Mouse (Mus musculus): ENCODE data around the gene Dnaja3.

Gene Dnaja3

DNA sequence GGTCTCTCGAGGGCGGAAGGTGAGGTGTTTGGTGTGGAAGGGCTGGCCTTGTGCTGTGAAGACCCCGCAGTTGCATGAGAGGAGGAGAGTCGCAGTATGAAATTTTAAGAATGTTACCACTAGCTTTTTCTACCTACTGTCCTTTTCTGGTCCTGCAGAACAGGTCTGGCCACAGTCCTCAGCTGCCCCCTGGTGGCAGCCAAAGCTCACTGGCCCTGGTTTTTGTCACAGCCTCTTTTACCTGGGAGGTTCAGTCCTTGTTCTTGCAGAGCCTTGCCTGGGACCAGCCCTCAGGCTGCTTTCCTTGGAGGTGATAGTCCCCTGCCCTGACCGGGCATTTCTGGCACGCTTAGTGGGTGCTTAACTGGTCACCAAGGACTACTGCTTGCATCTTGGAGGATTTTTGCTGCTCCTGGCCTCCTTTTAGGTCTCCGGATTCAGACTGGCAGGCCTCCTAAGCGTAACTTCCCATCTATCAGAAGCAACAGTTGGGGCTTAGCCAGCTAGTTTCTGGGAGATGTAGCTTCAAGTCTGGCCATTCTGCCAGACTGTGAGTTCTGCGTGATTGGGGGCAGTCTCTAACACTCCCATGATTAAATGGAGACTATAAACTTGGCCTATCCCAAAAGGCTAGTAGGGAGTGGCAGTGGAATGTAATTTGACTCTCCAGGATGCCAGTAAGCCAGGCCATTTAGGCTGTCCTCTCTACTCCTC lies 31.8 kb upstream of the Dnaja3 start:
- DNase-seq, result peak; percentile 87 to 88

DNA sequence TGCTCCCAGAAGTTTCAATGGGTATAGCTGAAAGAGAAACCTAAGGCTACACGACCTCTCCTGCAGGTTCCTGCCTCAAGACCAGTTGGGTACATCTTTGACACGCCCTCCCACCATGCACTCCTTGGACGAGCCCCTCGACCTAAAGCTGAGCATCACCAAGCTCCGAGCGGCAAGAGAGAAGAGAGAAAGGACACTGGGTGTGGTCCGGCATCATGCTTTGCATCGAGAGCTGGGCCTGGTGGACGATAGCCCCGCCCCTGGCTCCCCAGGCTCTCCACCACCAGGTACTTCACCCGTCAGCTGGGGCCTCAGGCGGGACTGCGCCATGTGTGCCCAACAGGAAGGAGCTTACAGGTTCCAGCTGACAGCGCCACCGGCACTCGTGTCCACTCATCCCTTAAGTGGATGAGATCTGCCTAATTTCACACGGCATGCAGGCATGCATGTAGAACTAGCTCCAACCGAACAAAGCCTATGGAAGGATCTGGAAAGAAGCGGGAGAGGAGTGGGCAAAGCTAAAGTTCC lies 31.2 kb upstream of the Dnaja3 start:
- peak in 1 of 2 experiments; percentile 76 for DNase-seq

GRCm38 (mm10) chr16:4611193-4611592 lies 28.6 kb upstream of the Dnaja3 start:
- no peak for DNase-seq

GRCm38 (mm10) chr16:4611676-4612075 lies 28.1 kb upstream of the Dnaja3 start:
- no peak for DNase-seq

- no peak for DNase-seq
Observed at GRCm38 (mm10) chr16:4613736-4614135, 26.1 kb upstream of the Dnaja3 start.

- DNase-seq, result peak; percentile 77 to 93
Observed at GRCm38 (mm10) chr16:4614639-4615038, 25.1 kb upstream of the Dnaja3 start.

DNA sequence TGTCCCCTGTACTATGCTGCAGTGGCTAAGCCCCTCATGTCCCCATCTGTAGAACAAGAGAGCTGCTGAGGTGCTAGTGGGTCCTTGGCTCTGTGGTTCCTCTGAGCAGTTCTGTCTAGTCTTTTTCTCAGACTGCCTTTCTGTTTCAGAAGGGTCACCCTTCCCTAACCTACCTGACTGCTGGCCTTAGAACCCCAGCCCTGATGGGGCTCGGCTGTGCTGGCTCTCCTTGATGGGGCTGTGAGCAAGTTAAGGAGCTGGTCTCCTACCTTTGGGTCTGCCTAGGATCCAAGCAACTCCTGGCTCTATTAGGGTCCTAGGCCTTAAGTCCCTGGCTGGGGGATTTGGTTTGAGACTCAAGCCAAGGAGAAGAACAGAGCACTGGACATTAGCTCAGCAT lies 24.5 kb upstream of the Dnaja3 start:
- DNase-seq, result no peak

DNA sequence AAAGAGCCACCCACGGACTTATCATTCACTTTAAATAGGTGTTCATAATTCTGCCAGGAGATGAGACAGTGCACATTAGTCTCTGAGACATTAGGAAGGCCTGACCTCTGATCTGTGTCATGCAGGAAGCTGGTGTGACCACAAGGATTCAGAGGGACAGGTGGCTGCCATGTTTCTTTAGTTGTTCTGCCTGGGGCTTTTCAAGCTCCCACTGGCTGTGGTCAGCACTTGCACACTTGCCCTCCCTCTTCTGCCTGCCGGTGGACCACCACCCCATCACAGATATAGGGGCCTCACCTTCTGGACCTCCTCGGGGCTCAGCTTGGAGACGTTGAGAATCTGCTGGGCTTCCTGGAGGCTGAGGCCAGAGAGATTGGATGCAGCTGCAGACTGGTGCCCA lies 23.0 kb upstream of the Dnaja3 start:
- DNase-seq, result no peak

DNA sequence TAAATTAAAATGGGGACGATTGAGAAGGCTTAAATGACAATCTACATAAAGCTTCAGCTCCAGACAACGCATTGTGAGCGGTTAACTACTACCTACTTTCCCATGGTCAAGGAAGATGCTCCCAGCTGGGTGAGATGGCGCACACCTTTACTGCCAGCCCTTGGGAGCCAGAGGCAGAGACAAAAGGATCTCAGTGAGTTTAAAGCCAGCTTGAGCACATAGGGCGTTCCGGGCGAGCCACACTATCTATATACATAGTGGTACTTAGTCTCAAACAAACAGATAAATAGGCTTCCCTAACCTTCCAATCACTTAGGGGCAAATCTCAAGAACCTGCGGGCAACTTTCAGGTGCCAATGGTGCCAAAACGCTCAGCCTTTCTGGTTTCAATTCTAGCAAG lies 15.7 kb upstream of the Dnaja3 start:
- DNase-seq, result no peak

GRCm38 (mm10) chr16:4624481-4625110 lies 15.2 kb upstream of the Dnaja3 start, which contains the start of gene Pam16:
Gene Pam16, minus strand, starts transcription at chr16:4624988.
- peak; percentile 95 to 96 for DNase-seq

GRCm38 (mm10) chr16:4627105-4627504 lies 12.7 kb upstream of the Dnaja3 start:
- no peak for DNase-seq

GRCm38 (mm10) chr16:4628898-4629419 lies 10.8 kb upstream of the Dnaja3 start:
- DNase-seq, result no peak

DNA sequence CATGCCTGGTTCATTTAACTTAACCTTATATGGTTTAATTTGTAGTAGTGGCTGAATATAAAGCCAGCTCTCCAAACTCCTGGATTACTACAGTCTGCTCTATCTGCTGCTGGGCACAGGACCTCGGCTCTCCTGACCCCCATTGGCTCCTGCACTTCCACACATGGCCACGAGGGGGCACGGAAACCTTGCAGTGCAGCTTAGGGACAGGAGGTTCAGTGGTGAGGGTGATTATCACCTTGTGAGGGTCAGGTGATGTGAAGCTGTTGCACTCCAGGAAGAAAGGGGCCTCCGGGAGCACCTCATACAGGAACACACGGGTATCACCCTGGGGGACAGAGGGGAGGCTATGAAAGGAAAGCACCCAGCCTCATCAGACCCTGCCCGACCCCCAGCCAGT lies 9.8 kb upstream of the Dnaja3 start:
- DNase-seq, result peak; percentile 89 to 93

GRCm38 (mm10) chr16:4632050-4632449 lies 7.7 kb upstream of the Dnaja3 start:
- peak; percentile 77 to 82 for DNase-seq

DNA sequence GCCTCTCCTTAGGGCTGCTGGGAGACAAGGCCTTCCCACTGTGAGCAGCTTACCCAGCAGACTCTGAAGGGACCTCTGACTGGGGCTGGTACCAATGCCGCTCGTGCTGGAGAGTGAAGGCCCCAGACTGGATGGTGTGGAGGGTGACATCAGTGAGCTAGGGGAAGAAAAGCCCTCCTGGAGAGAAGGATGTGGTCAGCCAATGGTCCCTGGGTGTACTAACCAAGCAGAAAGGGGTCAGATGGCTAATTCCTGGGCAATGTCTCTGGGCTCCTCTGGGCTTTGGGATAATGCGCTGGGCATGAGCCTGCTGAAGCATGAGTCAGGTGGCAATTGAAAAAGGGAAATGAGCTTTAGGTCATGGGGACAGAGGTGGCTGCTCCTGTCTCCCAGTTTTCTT lies 6.1 kb upstream of the Dnaja3 start:
- DNase-seq, result no peak

DNA sequence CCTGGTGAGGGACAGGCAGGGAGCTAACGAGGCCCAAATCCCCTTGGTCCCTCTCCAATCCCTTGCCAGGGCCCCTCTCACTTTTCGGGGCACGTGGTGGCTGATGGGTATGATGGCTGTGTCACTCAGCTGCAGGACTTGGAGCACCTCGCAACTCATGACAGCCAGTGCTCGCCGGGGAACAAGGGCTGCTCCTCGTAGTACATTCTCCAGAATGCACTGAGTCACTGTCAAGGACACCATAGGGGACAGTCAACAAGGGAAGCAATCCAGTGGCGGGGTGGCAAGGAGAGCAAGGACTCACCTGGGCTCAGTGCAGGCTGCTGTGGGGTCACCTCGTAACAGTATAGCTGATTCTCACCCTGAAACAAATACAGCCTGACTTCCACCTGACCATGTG lies 5.1 kb upstream of the Dnaja3 start:
- no peak for DNase-seq

DNA sequence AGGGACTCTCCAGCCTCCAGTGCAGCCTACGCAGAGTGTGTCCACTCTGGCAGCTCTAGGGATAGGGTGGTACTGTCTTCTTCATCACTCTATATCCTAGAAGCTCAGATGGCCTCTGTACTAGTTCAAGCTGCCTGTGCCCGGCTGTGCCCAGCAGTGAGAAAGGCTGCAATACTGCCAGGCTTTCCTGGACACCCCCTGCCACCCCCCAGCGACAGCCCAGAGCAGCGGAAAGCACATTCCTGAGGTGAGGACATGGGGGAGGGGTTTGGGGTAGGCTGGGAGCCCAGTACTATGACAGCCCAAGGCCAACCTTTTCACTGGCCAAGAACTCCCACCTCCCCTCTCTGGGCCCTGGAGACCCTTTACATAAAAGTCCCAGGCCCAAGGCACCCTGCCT lies 4.0 kb upstream of the Dnaja3 start:
- peak; percentile 33 to 77 for DNase-seq

- DNase-seq, result no peak
Observed at GRCm38 (mm10) chr16:4638891-4639390, 848 bp upstream of the Dnaja3 start.

DNA sequence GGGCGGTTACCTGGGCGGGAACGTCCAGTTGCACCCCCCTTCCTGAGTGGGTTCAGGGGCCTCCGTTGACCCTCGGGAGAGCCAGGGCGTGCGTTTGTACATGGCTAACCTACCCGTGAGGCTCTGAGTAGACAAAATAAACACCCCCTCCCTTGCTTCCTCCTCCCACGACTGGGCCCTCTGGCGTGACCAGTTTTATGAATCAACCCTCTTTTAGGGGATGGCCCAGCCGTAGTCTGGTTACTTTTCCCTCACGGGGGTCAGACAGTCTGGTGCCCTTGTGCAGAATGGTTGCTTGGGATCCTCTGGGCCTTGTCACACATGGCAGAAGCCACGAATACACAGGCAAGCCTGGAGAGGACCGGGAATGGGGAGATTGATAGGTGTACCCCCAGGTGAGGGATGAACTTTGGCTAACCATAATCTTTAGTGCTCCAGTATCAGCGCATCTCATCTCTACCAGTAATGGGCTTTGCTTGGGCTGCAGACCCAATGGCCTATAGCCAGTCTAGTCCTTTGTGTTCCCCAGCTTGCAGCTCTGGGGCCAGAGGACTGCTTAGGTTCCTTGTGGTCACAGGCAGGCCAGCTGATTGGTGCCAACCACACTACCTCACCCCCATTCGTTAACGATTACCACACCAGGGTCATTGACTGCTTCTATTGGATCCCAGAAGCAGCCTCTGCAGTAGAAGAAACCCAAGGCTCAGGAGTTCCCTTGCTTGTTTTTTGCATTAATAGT lies 647 bp downstream of the Dnaja3 start:
- DNase-seq, result peak; percentile 85 to 94

GRCm38 (mm10) chr16:4641119-4641838 lies 1.5 kb downstream of the Dnaja3 start:
- peak in 1 of 2 experiments; percentile 58 for DNase-seq

DNA sequence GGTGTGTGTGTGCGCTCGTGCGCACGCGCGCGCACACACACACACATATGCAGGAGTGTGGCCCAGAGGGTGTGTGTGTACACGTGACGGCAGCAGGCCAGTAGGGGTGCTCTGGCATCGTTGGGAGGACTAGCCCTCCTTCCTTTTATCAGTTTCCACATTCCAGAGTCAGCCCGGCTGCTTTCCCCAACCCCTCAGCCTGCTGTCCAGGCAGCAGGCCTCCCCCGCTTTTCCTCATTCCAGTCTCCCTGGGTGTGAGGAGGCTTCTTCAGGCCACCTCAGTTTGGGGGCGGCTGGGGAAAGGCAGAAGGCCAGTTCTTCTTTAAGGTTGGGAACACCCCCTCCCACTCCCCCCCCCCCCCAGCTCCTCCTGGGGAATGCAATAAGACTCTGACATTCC lies 2.4 kb downstream of the Dnaja3 start:
- peak; percentile 64 to 86 for DNase-seq

DNA sequence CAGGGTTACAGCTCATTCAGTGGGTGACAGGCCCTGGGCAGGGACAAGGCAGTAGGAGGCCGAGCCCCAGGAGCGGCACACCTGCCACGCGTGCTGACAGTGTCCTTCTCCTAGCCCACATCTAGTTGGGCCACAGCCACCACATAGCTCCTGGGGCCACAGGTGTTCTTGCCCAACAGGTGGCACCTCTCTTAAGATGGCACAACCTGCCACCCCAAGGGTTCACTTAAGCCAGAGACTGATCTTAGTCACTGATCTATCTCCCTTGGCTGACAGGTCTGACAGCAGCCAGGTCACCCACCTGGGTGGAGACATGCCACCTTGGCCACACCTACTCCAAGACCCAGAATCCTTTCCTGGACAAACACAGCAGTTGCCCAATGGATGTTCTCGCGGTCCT lies 3.1 kb downstream of the Dnaja3 start:
- no peak for DNase-seq
